Mouse (Mus musculus) liver, embryonic 16.5 days (tissue): ENCODE measurements at regions not wholly inside any gene's neighbourhood (a gene's known extent, or its start where the extent isn't known, plus 50 kb on each side); places are given as distances from the start of the nearest gene placed in this dataset.
A peak's percentile ranks its signal among the peaks of the same experiment; 100 is the strongest.

Experiments used
- ATAC-seq: fragments of 200-750 bp; cut with Nextera tagmentation; 2 replicates; pipeline ENCODE4 v1.8.0; 2017; ENCODE audit warnings: low read depth, mild to moderate bottlenecking, moderate number of reproducible peaks, moderate library complexity
- H3K27ac ChIP-seq: fragments of 300-500 bp; sonication (generic); 2 replicates; pipeline ENCODE4 v1.5.1; 2014; ENCODE audit warnings: mild to moderate bottlenecking, low read length
- H3K27me3 ChIP-seq: fragments of 300-500 bp; sonication (generic); 2 replicates; pipeline ENCODE4 v1.6.1; 2014; ENCODE audit warnings: low read depth, low read length, mixed read lengths; ENCODE audit not compliant: control insufficient read depth, insufficient read depth
- H3K36me3 ChIP-seq: fragments of 300-500 bp; sonication (generic); 2 replicates; pipeline ENCODE4 v1.6.1; 2014; ENCODE audit warnings: mild to moderate bottlenecking; ENCODE audit not compliant: control insufficient read depth, insufficient read depth
- H3K4me1 ChIP-seq: fragments of 300-500 bp; sonication (generic); 2 replicates; pipeline ENCODE4 v1.6.1; 2014; ENCODE audit warnings: low read depth, low read length, mixed read lengths; ENCODE audit not compliant: control insufficient read depth
- H3K4me2 ChIP-seq: fragments of 300-500 bp; sonication (generic); 2 replicates; pipeline ENCODE4 v1.6.1; 2014; ENCODE audit warnings: low read depth, low read length, mixed read lengths
- H3K4me3 ChIP-seq: fragments of 300-500 bp; sonication (generic); 2 replicates; pipeline ENCODE4 v1.5.1; 2014; ENCODE audit warnings: low read depth, mild to moderate bottlenecking, low read length
- H3K9ac ChIP-seq: fragments of 300-500 bp; sonication (generic); 2 replicates; pipeline ENCODE4 v1.6.1; 2014; ENCODE audit warnings: low read depth, low read length
- H3K9me3 ChIP-seq: fragments of 300-500 bp; sonication (generic); replicated peaks from 2 replicates; pipeline ENCODE4 v1.6.1; 2016; ENCODE audit warnings: low read length; ENCODE audit not compliant: control insufficient read depth
- WGBS: fragments of 180-500 bp; shearing (Covaris S2); extraction: QIAGEN DNeasy Blood & Tissue Kit; methylation state at CpG from one replicate; pipeline ENCODE4 v1.1.7; 2014; ENCODE audit not compliant: insufficient replicate concordance; 5-methylcytosine and 5-hydroxymethylcytosine counted together

- no peak for ATAC-seq
- WGBS, result 39% methylated on average over 3 of the region's 3 CpGs
- Histone ChIP-seq H3K36me3 (no peaks in the 10 kb centered on the region), H3K4me1 (no peaks in the 10 kb centered on the region), H3K27me3 (no peaks in the 10 kb centered on the region), H3K9me3 (no peaks in the 10 kb centered on the region), H3K4me3 (no peak overlapping the region), H3K9ac (no peak overlapping the region), H3K27ac (peak overlapping the region; percentile 41; the same call in 1 of the 2 replicates), H3K4me2 (no peak overlapping the region)
These were observed 200.7 kb downstream of the Tex29 start for GRCm38 (mm10) chr8:12040924-12041323.

GRCm38 (mm10) chr8:12041662-12042061 lies 201.4 kb downstream of the Tex29 start:
- peak; percentile 47; the same call in 1 of the 2 replicates for ATAC-seq
- no peak overlapping the region for H3K9ac ChIP-seq
- H3K9me3 ChIP-seq, result no peaks in the 10 kb centered on the region
- H3K36me3 ChIP-seq, result no peaks in the 10 kb centered on the region
- H3K4me1 ChIP-seq, result no peaks in the 10 kb centered on the region
- H3K27me3 ChIP-seq, result no peaks in the 10 kb centered on the region
- H3K27ac ChIP-seq, result no peak overlapping the region
- 33% methylated on average over 6 of the region's 6 CpGs for WGBS
- no peak overlapping the region for H3K4me2 ChIP-seq
- H3K4me3 ChIP-seq, result no peak overlapping the region

GRCm38 (mm10) chr8:12050841-12051240 lies 210.6 kb downstream of the Tex29 start:
- no peak for ATAC-seq
- Histone ChIP-seq H3K27ac (no peak overlapping the region), H3K9ac (no peak overlapping the region), H3K36me3 (no peaks in the 10 kb centered on the region), H3K27me3 (no peaks in the 10 kb centered on the region), H3K4me2 (no peak overlapping the region), H3K4me3 (no peak overlapping the region), H3K4me1 (no peaks in the 10 kb centered on the region), H3K9me3 (no peaks in the 10 kb centered on the region)
- whole genome bisulfite sequencing, result 52% methylated on average over 5 of the region's 5 CpGs

- Histone ChIP-seq H3K9me3 (no peaks in the 10 kb centered on the region), H3K36me3 (no peaks in the 10 kb centered on the region), H3K4me1 (no peaks in the 10 kb centered on the region), H3K4me2 (no peak overlapping the region), H3K4me3 (no peak overlapping the region), H3K9ac (no peak overlapping the region), H3K27me3 (no peaks in the 10 kb centered on the region), H3K27ac (no peak overlapping the region)
- WGBS, result 47% methylated on average over 12 of the region's 12 CpGs
- no peak for ATAC-seq
These were observed 211.1 kb downstream of the Tex29 start for GRCm38 (mm10) chr8:12051357-12051756.

- Histone ChIP-seq H3K4me3 (no peak overlapping the region), H3K4me2 (no peak overlapping the region), H3K27ac (no peak overlapping the region), H3K4me1 (no peaks in the 10 kb centered on the region), H3K27me3 (no peaks in the 10 kb centered on the region), H3K36me3 (no peaks in the 10 kb centered on the region), H3K9ac (no peak overlapping the region), H3K9me3 (no peaks in the 10 kb centered on the region)
- ATAC-seq, result no peak
- 80% methylated on average over 9 of the region's 9 CpGs for WGBS
These were observed 215.7 kb downstream of the Tex29 start for GRCm38 (mm10) chr8:12055931-12056330.

GRCm38 (mm10) chr8:12061237-12061636 lies 217.4 kb upstream of the A230072I06Rik start:
- H3K9me3 ChIP-seq, result no peaks in the 10 kb centered on the region
- no peak overlapping the region for H3K27ac ChIP-seq
- H3K4me3 ChIP-seq, result no peak overlapping the region
- WGBS, result 60% methylated on average over 13 of the region's 13 CpGs
- H3K4me1 ChIP-seq, result no peaks in the 10 kb centered on the region
- ATAC-seq, result no peak
- no peak overlapping the region for H3K4me2 ChIP-seq
- no peak overlapping the region for H3K9ac ChIP-seq
- H3K36me3 ChIP-seq, result no peaks in the 10 kb centered on the region
- no peaks in the 10 kb centered on the region for H3K27me3 ChIP-seq

GRCm38 (mm10) chr8:12062710-12063109 lies 215.9 kb upstream of the A230072I06Rik start:
- Histone ChIP-seq H3K27ac (no peak overlapping the region), H3K9me3 (no peaks in the 10 kb centered on the region), H3K4me1 (no peaks in the 10 kb centered on the region), H3K4me2 (no peak overlapping the region), H3K27me3 (no peaks in the 10 kb centered on the region), H3K4me3 (no peak overlapping the region), H3K9ac (no peak overlapping the region), H3K36me3 (no peaks in the 10 kb centered on the region)
- 65% methylated on average over 8 of the region's 8 CpGs for WGBS
- no peak for ATAC-seq

GRCm38 (mm10) chr8:12064664-12065063 lies 214.0 kb upstream of the A230072I06Rik start:
- Histone ChIP-seq H3K36me3 (no peaks in the 10 kb centered on the region), H3K27ac (no peak overlapping the region), H3K4me2 (no peak overlapping the region), H3K9ac (no peak overlapping the region), H3K27me3 (no peaks in the 10 kb centered on the region), H3K4me1 (no peaks in the 10 kb centered on the region), H3K4me3 (no peak overlapping the region), H3K9me3 (no peaks in the 10 kb centered on the region)
- 61% methylated on average over 7 of the region's 7 CpGs for WGBS
- ATAC-seq, result no peak

GRCm38 (mm10) chr8:12066454-12066853 lies 212.2 kb upstream of the A230072I06Rik start:
- Histone ChIP-seq H3K4me1 (no peaks in the 10 kb centered on the region), H3K9ac (no peak overlapping the region), H3K4me3 (no peak overlapping the region), H3K27ac (no peak overlapping the region), H3K4me2 (no peak overlapping the region), H3K9me3 (no peaks in the 10 kb centered on the region), H3K36me3 (no peaks in the 10 kb centered on the region), H3K27me3 (no peaks in the 10 kb centered on the region)
- WGBS, result 65% methylated on average over 10 of the region's 10 CpGs
- no peak for ATAC-seq
